Mouse (Mus musculus): Measurements from ENCODE around the gene Syt14. TPM values are rescaled to one million over a fixed set of nuclear protein-coding genes. Genes with fewer than 3 reads are reported as not detected.

The Syt14 gene
- total RNA-seq, 2 experiments from 2014 or later, result 28.6 to 29.0 TPM

- no peak for DNase-seq
- intact Hi-C loops (cut with DNase I), result no loop called here
Measured at GRCm38 (mm10) chr1:192994179-192994873, 41.2 kb downstream of the Syt14 start.

- DNase-seq, result no peak
- intact Hi-C loops (cut with DNase I), result no loop called here
Measured at GRCm38 (mm10) chr1:192993491-192993890, 42.1 kb downstream of the Syt14 start.

GRCm38 (mm10) chr1:192987203-192987602 lies 48.4 kb downstream of the Syt14 start:
- no peak for DNase-seq
- intact Hi-C loops (cut with DNase I), result no loop called here

- intact Hi-C loops (cut with DNase I), result no loop called here
Measured at GRCm38 (mm10) chr1:192986481-192986880, 49.1 kb downstream of the Syt14 start.

GRCm38 (mm10) chr1:192984333-192984732 lies 51.2 kb downstream of the Syt14 start:
- intact Hi-C loops (cut with DNase I), result no loop called here
- no peak for DNase-seq

More at GRCm38 (mm10) chr1:192986481-192986880, 49.1 kb downstream of the Syt14 start:
- DNase-seq, result no peak

- intact Hi-C loops (cut with DNase I), result no loop called here
- no peak for DNase-seq
Measured at GRCm38 (mm10) chr1:192981658-192982057, 53.9 kb downstream of the Syt14 start.

- no peak for DNase-seq
- intact Hi-C loops (cut with DNase I), result no loop called here
Measured at GRCm38 (mm10) chr1:192981120-192981519, 54.5 kb downstream of the Syt14 start.

GRCm38 (mm10) chr1:192962323-192962722 lies 73.3 kb downstream of the Syt14 start:
- intact Hi-C loops (cut with DNase I), result no loop called here
- DNase-seq, result no peak

GRCm38 (mm10) chr1:192947839-192948173 lies 87.8 kb downstream of the Syt14 start:
- DNase-seq, result no peak
- intact Hi-C loops (cut with DNase I), result no loop called here

GRCm38 (mm10) chr1:192947170-192947838 lies 88.3 kb downstream of the Syt14 start:
- no peak for DNase-seq
- intact Hi-C loops (cut with DNase I), result no loop called here

- no peak for DNase-seq
- intact Hi-C loops (cut with DNase I), result no loop called here
Measured at GRCm38 (mm10) chr1:192939033-192939432, 96.5 kb downstream of the Syt14 start.

GRCm38 (mm10) chr1:192937956-192938355 lies 97.6 kb downstream of the Syt14 start:
- intact Hi-C loops (cut with DNase I), result no loop called here
- no peak for DNase-seq

- intact Hi-C loops (cut with DNase I), result no loop called here
- no peak for DNase-seq
Measured at GRCm38 (mm10) chr1:192931797-192932196, 103.8 kb downstream of the Syt14 start.

- DNase-seq, result peak; percentile 16
- intact Hi-C loops (cut with DNase I), result loop anchor here (10.0 kb wide), 1 partner anchor 127 kb away; no protein-coding TSS in a partner anchor
Measured at GRCm38 (mm10) chr1:192912101-192912728, 123.4 kb downstream of the Syt14 start.

- DNase-seq, result no peak
- intact Hi-C loops (cut with DNase I), result no loop called here
Measured at GRCm38 (mm10) chr1:192901516-192901915, 134.1 kb downstream of the Syt14 start.

- intact Hi-C loops (cut with DNase I), result no loop called here
- DNase-seq, result no peak
Measured at GRCm38 (mm10) chr1:192900913-192901312, 134.7 kb downstream of the Syt14 start.

GRCm38 (mm10) chr1:192898742-192899141 lies 136.8 kb downstream of the Syt14 start:
- intact Hi-C loops (cut with DNase I), result no loop called here
- DNase-seq, result no peak

- no peak for DNase-seq
- intact Hi-C loops (cut with DNase I), result no loop called here
Measured at GRCm38 (mm10) chr1:192897218-192897617, 138.4 kb downstream of the Syt14 start.

GRCm38 (mm10) chr1:192896076-192896475 lies 139.5 kb downstream of the Syt14 start:
- DNase-seq, result no peak
- intact Hi-C loops (cut with DNase I), result no loop called here

GRCm38 (mm10) chr1:192890716-192891115 lies 144.9 kb downstream of the Syt14 start:
- intact Hi-C loops (cut with DNase I), result no loop called here
- no peak for DNase-seq

- intact Hi-C loops (cut with DNase I), result no loop called here
Measured at GRCm38 (mm10) chr1:192882617-192883295, 152.8 kb downstream of the Syt14 start.

More at GRCm38 (mm10) chr1:192882617-192883295, 152.8 kb downstream of the Syt14 start:
- no peak for DNase-seq
